Mouse (Mus musculus) spleen, adult 12 weeks (tissue): ENCODE data around the gene Itm2c.

ENCODE experiments used
- DNase-seq: peaks from one replicate; pipeline ENCODE4 v3.0.0; 2022; ENCODE audit warnings: low spot score

The Itm2c gene

DNA sequence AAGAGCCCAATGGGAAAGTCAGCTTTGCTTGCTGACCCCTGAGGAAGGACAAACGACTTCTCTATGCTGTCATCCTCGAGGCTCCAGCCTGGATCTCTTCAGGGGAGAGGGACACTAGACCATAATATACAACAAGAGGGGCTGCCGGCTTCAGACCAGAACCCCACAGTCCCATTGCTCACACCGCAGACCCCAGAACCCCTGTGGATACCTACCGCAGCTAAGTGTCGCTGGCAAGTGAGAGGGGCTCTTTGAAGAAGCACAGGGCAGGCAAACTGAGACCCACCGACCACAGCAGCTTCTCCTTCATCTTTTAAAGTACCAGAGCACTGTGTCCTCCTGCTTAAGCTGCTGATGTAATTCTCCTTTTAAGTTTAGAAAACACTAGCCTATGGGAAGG lies 40.5 kb downstream of the Itm2c start:
- DNase-seq, result no peak

- peak; percentile 12 for DNase-seq
These were observed 41.2 kb downstream of the Itm2c start for GRCm38 (mm10) chr1:85935148-85935852.

GRCm38 (mm10) chr1:85936265-85936664 lies 42.2 kb downstream of the Itm2c start:
- DNase-seq, result no peak

- DNase-seq, result no peak
These were observed 43.2 kb downstream of the Itm2c start for GRCm38 (mm10) chr1:85937323-85937722.

DNA sequence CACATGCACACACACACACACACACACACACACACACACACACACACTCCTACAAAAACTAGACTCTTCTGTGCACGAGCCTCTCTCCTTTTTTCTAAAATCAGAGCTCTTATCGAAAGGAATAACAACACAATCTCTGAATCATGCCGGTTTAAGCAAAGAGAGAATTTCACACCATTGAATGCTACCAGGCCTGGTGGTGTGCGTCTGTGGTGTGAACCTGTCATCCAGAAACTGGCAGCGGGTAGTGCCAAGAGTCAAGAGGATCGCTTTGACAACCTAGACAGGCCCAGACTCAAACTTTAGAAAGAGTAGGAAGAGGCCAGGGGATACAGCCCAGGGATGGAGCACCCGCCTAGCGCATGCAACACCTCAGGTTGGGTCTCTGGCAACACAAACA lies 48.2 kb downstream of the Itm2c start:
- DNase-seq, result no peak

GRCm38 (mm10) chr1:85949085-85949684 lies 55.1 kb downstream of the Itm2c start:
- DNase-seq, result no peak

DNA sequence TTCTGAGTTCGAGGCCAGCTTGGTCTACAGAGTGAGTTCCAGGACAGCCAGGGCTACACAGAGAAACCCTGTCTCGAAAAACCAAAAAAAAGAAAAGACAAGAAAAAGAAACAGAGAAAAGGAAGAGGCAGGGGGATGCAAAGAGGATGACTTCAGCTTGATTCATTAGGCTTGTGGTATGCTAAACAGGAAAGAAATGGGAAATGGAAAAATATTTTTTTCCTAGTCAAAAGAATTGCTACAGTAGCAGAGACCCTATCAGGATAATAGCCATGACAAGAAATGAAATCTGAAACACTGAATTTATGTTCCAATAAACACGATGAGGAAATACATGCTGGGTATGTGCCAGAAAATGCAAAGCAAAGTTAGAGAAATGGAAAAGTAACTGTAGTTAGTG lies 61.1 kb downstream of the Itm2c start:
- DNase-seq, result no peak

DNA sequence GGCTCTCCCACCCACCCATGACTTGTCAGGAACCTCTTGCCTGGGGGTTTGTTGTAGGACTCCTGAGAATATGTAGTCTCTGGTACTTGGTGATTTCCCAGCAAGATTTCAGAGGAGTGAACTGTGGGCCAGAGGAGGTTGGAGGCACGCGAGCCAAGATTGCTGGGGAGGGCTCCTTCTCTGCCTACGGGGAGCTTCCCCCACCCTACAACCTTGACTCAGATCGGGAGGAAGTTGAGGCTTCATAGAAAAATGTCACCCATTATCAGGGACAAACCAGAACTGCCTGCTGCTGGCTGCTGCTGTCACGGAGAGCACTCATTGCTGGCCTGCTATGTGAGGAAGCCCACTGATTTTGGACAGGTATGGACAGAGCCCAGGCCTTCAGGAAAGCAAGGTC lies 63.2 kb downstream of the Itm2c start:
- no peak for DNase-seq

DNA sequence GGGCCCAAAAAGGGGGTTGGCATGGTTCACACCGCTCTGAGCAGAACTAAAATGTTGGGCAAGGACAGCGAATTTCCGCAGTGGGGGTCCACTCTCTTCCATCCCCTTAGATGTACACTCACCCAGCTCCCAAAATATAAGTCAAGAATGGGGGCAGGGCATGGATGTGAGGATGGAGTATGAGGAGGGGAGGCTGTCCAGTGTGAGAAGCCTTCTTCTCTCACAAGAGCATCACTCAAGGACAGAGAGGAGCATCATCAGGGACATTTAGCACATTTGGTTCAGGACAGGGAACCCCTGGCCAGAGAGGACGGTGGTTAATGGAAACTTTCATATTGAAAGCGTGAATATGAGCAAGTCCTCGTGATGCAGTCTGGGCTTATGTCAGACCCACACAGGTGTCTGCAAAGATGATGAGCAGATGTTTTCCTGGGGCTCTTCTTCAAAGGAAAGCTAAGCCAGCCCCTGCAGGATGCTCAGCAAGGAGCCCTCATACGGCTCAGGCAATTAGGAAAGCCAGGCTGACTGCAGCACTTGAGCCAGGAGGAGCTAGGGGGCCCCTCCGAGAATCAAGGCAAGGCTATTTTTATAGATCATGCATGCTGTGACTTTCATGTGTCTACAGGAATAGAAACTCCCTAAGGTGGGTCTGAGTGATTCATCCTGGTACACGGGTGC lies 64.0 kb downstream of the Itm2c start:
- no peak for DNase-seq
